Mouse (Mus musculus): ENCODE results near the gene Mxra8. TPM values are rescaled to one million over a fixed set of nuclear protein-coding genes. Genes with fewer than 3 reads are reported as not detected.
A peak's percentile ranks its signal among the peaks of the same experiment; 100 is the strongest.

Gene Mxra8
- polyA plus RNA-seq (2012; rRNA removed): 14.9 and 15.7 TPM in 2 replicates

GRCm38 (mm10) chr4:155839483-155839910 is at the start of gene Mxra8:
Gene Mxra8, plus strand, starts transcription at chr4:155839680.
- Histone ChIP-seq H3K27ac (ENCODE audit: insufficient read depth, low read length) (no peak within 1 kb of the TSS), H3K4me3 (ENCODE audit: insufficient read depth, low read length) (peak within 1 kb of the TSS; percentile 21; the same call in 1 of the 2 replicates), H3K4me1 (ENCODE audit: control insufficient read depth, insufficient read depth, low read length) (no peaks in the 10 kb centered on the region)
- TF ChIP-seq CTCF (IDR thresholded peaks at IDR 0.05; ENCODE audit: extremely low read depth, insufficient read depth, low read length): no peak
- no peak for TF ChIP-seq POLR2A (IDR thresholded peaks at IDR 0.05; ENCODE audit: extremely low read depth, insufficient read depth, low read length)

GRCm38 (mm10) chr4:155790021-155790489 is 49.4 kb upstream of the Mxra8 start, which contains the start of gene Ankrd65:
Gene Ankrd65, plus strand, starts transcription at chr4:155790439.
- Histone ChIP-seq H3K27ac (ENCODE audit: insufficient read depth, low read length) (no peak within 1 kb of the TSS), H3K4me3 (ENCODE audit: insufficient read depth, low read length) (no peak within 1 kb of the TSS), H3K4me1 (ENCODE audit: control insufficient read depth, insufficient read depth, low read length) (no peaks in the 10 kb centered on the region)
- TF ChIP-seq CTCF (IDR thresholded peaks at IDR 0.05; ENCODE audit: extremely low read depth, insufficient read depth, low read length): no peak

- TF ChIP-seq POLR2A (IDR thresholded peaks at IDR 0.05; ENCODE audit: extremely low read depth, insufficient read depth, low read length) (no peak), CTCF (IDR thresholded peaks at IDR 0.05; ENCODE audit: extremely low read depth, insufficient read depth, low read length) (no peak)
- Histone ChIP-seq H3K4me3 (ENCODE audit: insufficient read depth, low read length) (no peak overlapping the region), H3K4me1 (ENCODE audit: control insufficient read depth, insufficient read depth, low read length) (no peaks in the 10 kb centered on the region), H3K27ac (ENCODE audit: insufficient read depth, low read length) (no peak overlapping the region)
Measured at GRCm38 (mm10) chr4:155790650-155791161, 48.8 kb upstream of the Mxra8 start.

GRCm38 (mm10) chr4:155791240-155791933 is 48.1 kb upstream of the Mxra8 start:
- no peak overlapping the region for H3K27ac ChIP-seq (ENCODE audit: insufficient read depth, low read length)
- TF ChIP-seq POLR2A (IDR thresholded peaks at IDR 0.05; ENCODE audit: extremely low read depth, insufficient read depth, low read length): no peak
- TF ChIP-seq CTCF (IDR thresholded peaks at IDR 0.05; ENCODE audit: extremely low read depth, insufficient read depth, low read length): no peak
- H3K4me1 ChIP-seq (ENCODE audit: control insufficient read depth, insufficient read depth, low read length): no peaks in the 10 kb centered on the region
- no peak overlapping the region for H3K4me3 ChIP-seq (ENCODE audit: insufficient read depth, low read length)

- Histone ChIP-seq H3K27ac (ENCODE audit: insufficient read depth, low read length) (no peak overlapping the region), H3K4me1 (ENCODE audit: control insufficient read depth, insufficient read depth, low read length) (no peaks in the 10 kb centered on the region), H3K4me3 (ENCODE audit: insufficient read depth, low read length) (no peak overlapping the region)
- TF ChIP-seq POLR2A (IDR thresholded peaks at IDR 0.05; ENCODE audit: extremely low read depth, insufficient read depth, low read length): no peak
- no peak for TF ChIP-seq CTCF (IDR thresholded peaks at IDR 0.05; ENCODE audit: extremely low read depth, insufficient read depth, low read length)
Measured at GRCm38 (mm10) chr4:155793730-155794129, 45.8 kb upstream of the Mxra8 start.

DNA sequence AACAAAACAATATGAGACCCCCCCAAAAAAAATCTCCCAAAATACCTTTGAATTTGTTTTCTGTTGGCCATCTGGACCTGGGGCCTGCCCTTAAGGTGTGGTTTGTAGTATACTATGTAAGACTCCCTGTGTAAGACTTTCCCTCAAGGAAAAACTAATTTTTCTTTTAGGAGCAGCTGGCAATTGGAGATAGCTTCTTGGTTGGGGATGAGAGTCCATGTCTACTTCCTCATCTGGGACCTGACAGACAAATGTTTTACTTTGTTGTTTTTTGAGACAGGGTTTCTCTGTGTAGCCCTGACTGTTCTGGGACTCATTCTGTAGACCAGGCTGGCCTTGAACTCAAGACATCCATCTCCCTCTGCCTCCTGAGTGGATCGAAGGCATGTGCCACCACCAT is 37.4 kb upstream of the Mxra8 start:
- TF ChIP-seq CTCF (IDR thresholded peaks at IDR 0.05; ENCODE audit: extremely low read depth, insufficient read depth, low read length): no peak
- TF ChIP-seq POLR2A (IDR thresholded peaks at IDR 0.05; ENCODE audit: extremely low read depth, insufficient read depth, low read length): no peak
- Histone ChIP-seq H3K4me3 (ENCODE audit: insufficient read depth, low read length) (no peak overlapping the region), H3K4me1 (ENCODE audit: control insufficient read depth, insufficient read depth, low read length) (peaks cover 3% of the 10 kb centered on the region; the same call in 1 of the 2 replicates), H3K27ac (ENCODE audit: insufficient read depth, low read length) (no peak overlapping the region)

DNA sequence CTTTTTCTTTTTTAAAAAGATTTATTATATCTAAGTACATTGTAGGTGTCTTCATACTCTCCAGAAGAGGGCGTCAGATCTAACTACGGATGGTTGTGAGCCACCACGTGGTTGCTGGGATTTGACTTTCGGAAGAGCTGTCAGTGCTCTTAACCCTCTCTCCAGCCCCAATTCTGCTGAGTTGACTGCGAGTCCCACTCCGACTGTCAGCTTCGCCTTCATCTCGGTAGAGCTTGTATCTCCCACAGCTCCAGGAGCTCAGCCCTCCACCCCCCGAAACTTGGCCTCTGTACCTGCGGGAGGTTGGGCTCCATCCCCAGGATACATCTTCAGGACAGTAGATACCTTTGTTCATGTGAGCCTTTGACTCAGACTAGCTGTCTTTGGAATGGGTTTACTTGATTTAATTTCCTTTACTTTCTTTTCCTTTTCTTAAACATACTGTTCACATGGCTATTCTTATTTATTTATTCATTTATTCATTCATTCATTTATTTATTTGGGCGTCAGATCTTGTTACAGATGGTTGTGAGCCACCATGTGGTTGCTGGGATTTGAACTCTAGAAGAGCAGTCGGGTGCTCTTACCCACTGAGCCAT is 36.6 kb upstream of the Mxra8 start, which contains the start of gene Mrpl20:
Gene Mrpl20, plus strand, starts transcription at position 138 of the 599 bp plus-strand sequence.
- no peak for TF ChIP-seq POLR2A (IDR thresholded peaks at IDR 0.05; ENCODE audit: extremely low read depth, insufficient read depth, low read length)
- TF ChIP-seq CTCF (IDR thresholded peaks at IDR 0.05; ENCODE audit: extremely low read depth, insufficient read depth, low read length): no peak
- peak within 1 kb of the TSS; percentile 96 for H3K4me3 ChIP-seq (ENCODE audit: insufficient read depth, low read length)
- peaks cover 3% of the 10 kb centered on the region; the same call in 1 of the 2 replicates for H3K4me1 ChIP-seq (ENCODE audit: control insufficient read depth, insufficient read depth, low read length)
- H3K27ac ChIP-seq (ENCODE audit: insufficient read depth, low read length): peak within 1 kb of the TSS; percentile 43; the same call in 1 of the 2 replicates

GRCm38 (mm10) chr4:155803340-155804041 is 36.0 kb upstream of the Mxra8 start:
- Histone ChIP-seq H3K4me3 (ENCODE audit: insufficient read depth, low read length) (peak overlapping the region; percentile 96), H3K4me1 (ENCODE audit: control insufficient read depth, insufficient read depth, low read length) (peaks cover 3% of the 10 kb centered on the region; the same call in 1 of the 2 replicates), H3K27ac (ENCODE audit: insufficient read depth, low read length) (peak overlapping the region; percentile 43; the same call in 1 of the 2 replicates)
- TF ChIP-seq POLR2A (IDR thresholded peaks at IDR 0.05; ENCODE audit: extremely low read depth, insufficient read depth, low read length): peak; percentile 51; the same call in 1 of the 2 replicates
- no peak for TF ChIP-seq CTCF (IDR thresholded peaks at IDR 0.05; ENCODE audit: extremely low read depth, insufficient read depth, low read length)

GRCm38 (mm10) chr4:155807841-155808240 is 31.6 kb upstream of the Mxra8 start:
- Histone ChIP-seq H3K4me3 (ENCODE audit: insufficient read depth, low read length) (no peak overlapping the region), H3K4me1 (ENCODE audit: control insufficient read depth, insufficient read depth, low read length) (peaks cover 3% of the 10 kb centered on the region; the same call in 1 of the 2 replicates), H3K27ac (ENCODE audit: insufficient read depth, low read length) (no peak overlapping the region)
- no peak for TF ChIP-seq CTCF (IDR thresholded peaks at IDR 0.05; ENCODE audit: extremely low read depth, insufficient read depth, low read length)
